Mouse (Mus musculus) C2C12 (cell line): ENCODE measurements around the gene Ttc29. TPM values are rescaled to one million over a fixed set of nuclear protein-coding genes. Genes with fewer than 3 reads are reported as not detected.

Experiments used
- H3K27me3 ChIP-seq: one replicate; pipeline ENCODE4 v1.6.1; 2011; ENCODE audit not compliant: control insufficient read depth, insufficient read depth, insufficient read length
- H3K36me3 ChIP-seq: one replicate; pipeline ENCODE4 v1.6.1; 2011; ENCODE audit not compliant: control insufficient read depth, insufficient read depth
- H3K4me3 ChIP-seq: one replicate; pipeline ENCODE4 v1.5.1; 2011; ENCODE audit warnings: mild to moderate bottlenecking, control low read depth; ENCODE audit not compliant: poor library complexity, insufficient read depth, severe bottlenecking
- H3K79me2 ChIP-seq: one replicate; pipeline ENCODE4 v1.6.1; 2011; ENCODE audit not compliant: control insufficient read depth, insufficient read depth
- H3K79me3 ChIP-seq: one replicate; pipeline ENCODE4 v1.6.1; 2011; ENCODE audit warnings: low read depth, control low read depth
- H3ac ChIP-seq: one replicate; pipeline ENCODE3; 2011; ENCODE audit warnings: low read depth; ENCODE audit not compliant: control insufficient read depth, insufficient read length
- CEBPB ChIP-seq: IDR thresholded peaks from one replicate; pipeline ENCODE4 v1.6.1; 2011; ENCODE audit warnings: low read depth, mild to moderate bottlenecking, control low read depth, moderate library complexity
- CTCF ChIP-seq: IDR thresholded peaks from one replicate; pipeline ENCODE4 v1.5.1; 2011; ENCODE audit not compliant: control insufficient read depth, insufficient read depth, insufficient read length
- FOSL1 ChIP-seq: IDR thresholded peaks from one replicate; pipeline ENCODE4 v1.8.0; 2011; ENCODE audit warnings: mild to moderate bottlenecking, low read length; ENCODE audit not compliant: poor library complexity, insufficient read depth, severe bottlenecking
- MAX ChIP-seq: IDR thresholded peaks from one replicate; pipeline ENCODE4 v1.6.1; 2011; ENCODE audit warnings: mild to moderate bottlenecking, control low read depth
- MYOD1 ChIP-seq: IDR thresholded peaks from one replicate; pipeline ENCODE4 v1.6.1; 2011; ENCODE audit warnings: low read depth; ENCODE audit not compliant: control insufficient read depth, insufficient read length
- MYOG ChIP-seq: IDR thresholded peaks from one replicate; pipeline ENCODE4 v1.6.1; 2011; ENCODE audit not compliant: control insufficient read depth, insufficient read length; ENCODE audit errors: extremely low read depth
- USF1 ChIP-seq: IDR thresholded peaks from one replicate; pipeline ENCODE4 v1.6.1; 2011; ENCODE audit warnings: low read depth, mild to moderate bottlenecking, control low read depth, moderate library complexity
- long read RNA-seq, 2 experiments: library from polyadenylated mRNA; unstranded; transcript quantifications; one replicate each; pipeline ENCODE4 v2.0.0; 2019 to 2020
- polyA plus RNA-seq: library from polyadenylated mRNA; unstranded; fragments of >200 nt; fragmentation: generic; extraction: Trizol; gene quantifications from one replicate; pipeline ENCODE4 v1.2.1, GENCODE M21; 2012; ENCODE audit warnings: missing spikeins

Gene Ttc29
- polyA plus RNA-seq = not detected
- long read RNA-seq, experiment 1 = 0 reads
- long read RNA-seq, experiment 2 = 0 reads

DNA sequence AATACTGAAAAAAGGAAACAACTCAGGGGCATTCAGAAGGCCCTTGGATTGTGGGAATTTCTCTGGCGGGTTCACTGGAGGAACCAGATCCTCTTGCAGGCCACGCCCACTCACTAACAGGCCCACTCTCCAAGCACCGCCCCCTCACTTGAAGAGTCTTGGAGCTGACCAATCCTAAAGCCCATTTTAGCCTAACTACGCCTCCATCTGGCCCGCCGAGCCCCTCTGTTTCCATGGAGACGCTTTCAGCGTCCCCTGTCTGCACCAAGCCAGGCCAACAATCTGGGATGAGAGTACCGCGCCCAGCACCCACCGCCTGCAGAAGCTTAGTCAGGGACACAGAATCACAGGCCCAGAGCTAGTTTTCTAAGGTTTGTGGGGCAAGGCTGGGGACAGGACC is at the start of gene Ttc29:
Gene Ttc29, plus strand, starts transcription at position 224 of the 400 bp plus-strand sequence.
- TF ChIP-seq USF1 (no peak), CTCF (no peak), FOSL1 (no peak), MYOD1 (no peak), CEBPB (no peak), MAX (no peak), MYOG (no peak)
- Histone ChIP-seq H3K4me3 (no peak within 1 kb of the TSS), H3ac (no peak within 1 kb of the TSS), H3K79me3 (no peaks in the 10 kb centered on the region), H3K79me2 (no peaks in the 10 kb centered on the region), H3K27me3 (no peaks in the 10 kb centered on the region), H3K36me3 (no peaks in the 10 kb centered on the region)

- Histone ChIP-seq H3K27me3 (no peaks in the 10 kb centered on the region), H3ac (no peak overlapping the region), H3K79me2 (no peaks in the 10 kb centered on the region), H3K79me3 (no peaks in the 10 kb centered on the region), H3K36me3 (no peaks in the 10 kb centered on the region), H3K4me3 (no peak overlapping the region)
- TF ChIP-seq FOSL1 = no peak
- TF ChIP-seq MYOD1 = no peak
- no peak for TF ChIP-seq USF1
- no peak for TF ChIP-seq CEBPB
Observed at GRCm38 (mm10) chr8:78171351-78171750, 41.7 kb upstream of the Ttc29 start.

DNA sequence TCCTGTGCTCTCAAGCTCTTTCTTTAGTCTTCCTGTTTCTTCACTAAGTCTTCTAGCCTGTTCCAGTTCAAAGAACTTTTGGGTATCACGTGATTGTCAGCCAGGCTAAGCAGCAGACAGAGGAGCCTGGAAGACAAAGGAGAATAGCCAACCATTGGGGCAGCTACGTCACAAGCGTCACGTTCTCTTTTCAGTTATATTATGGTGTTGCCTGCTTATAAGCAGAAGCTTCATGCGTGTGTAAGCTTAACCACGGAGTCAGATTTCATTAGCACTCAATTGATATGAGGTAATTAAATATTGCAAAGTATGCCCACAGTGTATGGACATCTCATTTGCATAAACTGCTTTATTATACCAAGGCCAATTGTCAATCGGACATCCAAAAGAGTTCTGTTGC is 30.4 kb upstream of the Ttc29 start:
- Histone ChIP-seq H3K79me2 (no peaks in the 10 kb centered on the region), H3K4me3 (no peak overlapping the region), H3K79me3 (no peaks in the 10 kb centered on the region), H3K36me3 (no peaks in the 10 kb centered on the region), H3ac (no peak overlapping the region), H3K27me3 (no peaks in the 10 kb centered on the region)
- no peak for TF ChIP-seq CTCF
- no peak for TF ChIP-seq MAX
- TF ChIP-seq FOSL1 = no peak
- TF ChIP-seq USF1 = no peak
- TF ChIP-seq CEBPB = no peak
- TF ChIP-seq MYOD1 = no peak
- no peak for TF ChIP-seq MYOG

DNA sequence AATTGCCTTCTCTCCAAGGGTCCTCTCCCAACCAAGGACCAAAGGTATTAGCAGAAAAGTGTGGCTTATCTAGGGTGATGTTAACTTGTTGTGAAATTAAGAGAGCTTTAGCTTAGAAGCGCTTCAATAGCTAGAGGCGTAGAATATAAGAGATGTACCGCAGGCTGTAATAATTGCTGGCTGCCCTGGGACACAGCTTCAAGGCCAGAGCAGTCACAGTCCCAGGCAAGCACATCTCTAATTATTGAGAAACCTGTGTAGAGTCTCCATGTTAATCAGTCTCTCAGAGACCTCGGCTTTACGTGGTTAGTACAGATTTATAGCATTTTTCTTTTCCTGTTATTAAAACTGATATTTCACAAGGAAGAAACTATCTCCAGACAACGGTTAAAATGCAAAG is 29.7 kb upstream of the Ttc29 start:
- H3K79me3 ChIP-seq = no peaks in the 10 kb centered on the region
- H3K4me3 ChIP-seq = no peak overlapping the region
- H3K27me3 ChIP-seq = no peaks in the 10 kb centered on the region
- no peak for TF ChIP-seq MYOG
- TF ChIP-seq CEBPB = no peak
- TF ChIP-seq MYOD1 = no peak
- no peak for TF ChIP-seq MAX
- no peak for TF ChIP-seq USF1
- no peak for TF ChIP-seq CTCF
- no peak for TF ChIP-seq FOSL1
- no peaks in the 10 kb centered on the region for H3K79me2 ChIP-seq
- H3ac ChIP-seq = no peak overlapping the region
- no peaks in the 10 kb centered on the region for H3K36me3 ChIP-seq

GRCm38 (mm10) chr8:78187087-78187486 is 26.0 kb upstream of the Ttc29 start:
- Histone ChIP-seq H3K4me3 (no peak overlapping the region), H3K79me3 (no peaks in the 10 kb centered on the region), H3K36me3 (no peaks in the 10 kb centered on the region), H3ac (no peak overlapping the region), H3K27me3 (no peaks in the 10 kb centered on the region), H3K79me2 (no peaks in the 10 kb centered on the region)
- TF ChIP-seq MYOD1 (no peak), CEBPB (no peak), USF1 (no peak), MAX (no peak), FOSL1 (no peak), MYOG (no peak), CTCF (no peak)

- Histone ChIP-seq H3K79me2 (no peaks in the 10 kb centered on the region), H3K79me3 (no peaks in the 10 kb centered on the region), H3K27me3 (no peaks in the 10 kb centered on the region), H3K36me3 (no peaks in the 10 kb centered on the region), H3K4me3 (no peak overlapping the region), H3ac (no peak overlapping the region)
- no peak for TF ChIP-seq MYOG
Observed at GRCm38 (mm10) chr8:78204229-78204628, 8.9 kb upstream of the Ttc29 start.
